Mouse (Mus musculus): ENCODE measurements around the gene Rbm24.

GRCm38 (mm10) chr13:46462280-46462679 lies 44.0 kb downstream of the Rbm24 start:
- TF ChIP-seq CTCF (IDR thresholded peaks at IDR 0.05; ENCODE audit: borderline replicate concordance, control insufficient read depth, extremely low read depth, insufficient read depth, low read length, poor library complexity) (no peak), POLR2A (IDR thresholded peaks at IDR 0.05; ENCODE audit: control insufficient read depth, extremely low read depth, insufficient read depth, low read length, poor library complexity) (no peak)
